Mouse (Mus musculus) midbrain, embryonic 15.5 days (tissue): ENCODE measurements around the gene Mrpl17. TPM values are rescaled to one million over a fixed set of nuclear protein-coding genes. Genes with fewer than 3 reads are reported as not detected.

Source experiments
- ATAC-seq: fragments of 200-750 bp; cut with Nextera tagmentation; replicated peaks from 2 replicates; pipeline ENCODE4 v1.8.0; 2017; ENCODE audit warnings: moderate TSS enrichment
- H3K27ac ChIP-seq: fragments of 300-500 bp; sonication (generic); 2 replicates; pipeline ENCODE4 v1.5.1; 2015; ENCODE audit warnings: mild to moderate bottlenecking, inconsistent platforms
- H3K27me3 ChIP-seq: fragments of 300-500 bp; sonication (generic); replicated peaks from 2 replicates; pipeline ENCODE4 v1.6.1; 2015; ENCODE audit warnings: inconsistent platforms
- H3K36me3 ChIP-seq: fragments of 300-500 bp; sonication (generic); replicated peaks from 2 replicates; pipeline ENCODE4 v1.6.1; 2015; ENCODE audit warnings: inconsistent platforms
- H3K4me1 ChIP-seq: fragments of 300-500 bp; sonication (generic); 2 replicates; pipeline ENCODE4 v1.6.1; 2015; ENCODE audit warnings: inconsistent platforms
- H3K4me2 ChIP-seq: fragments of 300-500 bp; sonication (generic); 2 replicates; pipeline ENCODE4 v1.6.1; 2015; ENCODE audit warnings: inconsistent platforms, mild to moderate bottlenecking, moderate library complexity
- H3K4me3 ChIP-seq: fragments of 300-500 bp; sonication (generic); 2 replicates; pipeline ENCODE4 v1.5.1; 2015; ENCODE audit warnings: mild to moderate bottlenecking, inconsistent platforms
- H3K9ac ChIP-seq: fragments of 300-500 bp; sonication (generic); 2 replicates; pipeline ENCODE4 v1.6.1; 2015; ENCODE audit warnings: mild to moderate bottlenecking, inconsistent platforms
- H3K9me3 ChIP-seq: fragments of 300-500 bp; sonication (generic); 2 replicates; pipeline ENCODE4 v1.6.1; 2016; ENCODE audit warnings: inconsistent platforms
- WGBS: fragments of 180-500 bp; shearing (Covaris S2); methylation state at CpG from one replicate; pipeline ENCODE4 v1.1.7; 2015; ENCODE audit warnings: mixed read lengths; 5-methylcytosine and 5-hydroxymethylcytosine counted together
- polyA plus RNA-seq: library from polyadenylated mRNA; unstranded; fragments of >200 nt; fragmentation: Nextera tagmentation; extraction: Ambion mirVana; gene quantifications from 2 replicates; pipeline ENCODE4 v1.2.1, GENCODE M21; 2015

Mrpl17 gene
- polyA plus RNA-seq, 1 experiment from 2014 or later, result 175 TPM

DNA sequence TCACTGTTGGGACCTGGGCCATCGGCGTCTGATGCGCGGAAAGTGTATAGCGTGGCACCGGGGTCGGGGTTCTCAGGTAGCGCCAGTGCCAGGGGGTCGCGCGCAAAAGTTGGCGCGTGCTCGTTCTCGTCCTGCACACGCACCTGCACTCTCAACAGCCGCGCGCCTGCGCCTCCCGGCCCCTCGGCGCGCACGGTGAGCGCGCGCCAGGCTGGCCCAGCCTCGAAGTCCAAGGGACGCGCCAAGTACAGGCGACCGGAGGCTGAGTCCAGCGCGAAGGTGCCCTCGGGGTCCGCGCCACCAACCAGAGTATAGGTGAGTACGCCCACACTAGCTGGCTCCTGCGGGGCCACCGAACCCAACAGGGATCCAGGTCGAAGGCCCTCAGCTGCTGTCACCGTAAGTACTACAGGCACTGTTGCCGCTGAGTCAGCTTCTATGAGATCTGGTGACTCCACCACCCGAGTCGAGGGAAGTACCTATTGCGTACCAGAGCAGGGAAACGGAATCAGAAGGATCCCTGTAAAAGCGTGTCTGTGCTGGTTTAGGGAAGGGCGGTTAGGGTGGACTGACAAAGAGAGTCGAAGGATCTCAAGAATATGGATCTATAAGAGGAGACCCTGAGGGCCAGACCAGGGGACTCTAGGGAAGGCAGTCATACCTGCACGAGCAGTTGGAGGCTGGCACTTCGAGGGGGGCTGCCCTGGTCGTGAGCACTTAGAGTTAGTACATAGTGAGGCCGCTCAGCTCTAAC is 48.2 kb downstream of the Mrpl17 start:
- H3K9ac ChIP-seq, result no peak overlapping the region
- H3K36me3 ChIP-seq, result peaks cover 68% of the 10 kb centered on the region
- H3K4me1 ChIP-seq, result peaks cover 5% of the 10 kb centered on the region
- peak; percentile 21; the same call in 1 of the 2 replicates for ATAC-seq
- no peaks in the 10 kb centered on the region for H3K9me3 ChIP-seq
- no peaks in the 10 kb centered on the region for H3K27me3 ChIP-seq
- WGBS, result 28% methylated on average over 55 of the region's 55 CpGs
- H3K4me2 ChIP-seq, result no peak overlapping the region
- no peak overlapping the region for H3K27ac ChIP-seq
- no peak overlapping the region for H3K4me3 ChIP-seq

- WGBS, result 25% methylated on average over 51 of the region's 51 CpGs
- H3K4me1 ChIP-seq, result no peaks in the 10 kb centered on the region
- peak; percentile 15; the same call in 1 of the 2 replicates for ATAC-seq
- no peak overlapping the region for H3K4me3 ChIP-seq
- no peaks in the 10 kb centered on the region for H3K9me3 ChIP-seq
- H3K27ac ChIP-seq, result no peak overlapping the region
- H3K27me3 ChIP-seq, result no peaks in the 10 kb centered on the region
- H3K36me3 ChIP-seq, result peaks cover 75% of the 10 kb centered on the region
- H3K4me2 ChIP-seq, result no peak overlapping the region
- no peak overlapping the region for H3K9ac ChIP-seq
These were observed 49.0 kb downstream of the Mrpl17 start for GRCm38 (mm10) chr7:105761813-105762484.

DNA sequence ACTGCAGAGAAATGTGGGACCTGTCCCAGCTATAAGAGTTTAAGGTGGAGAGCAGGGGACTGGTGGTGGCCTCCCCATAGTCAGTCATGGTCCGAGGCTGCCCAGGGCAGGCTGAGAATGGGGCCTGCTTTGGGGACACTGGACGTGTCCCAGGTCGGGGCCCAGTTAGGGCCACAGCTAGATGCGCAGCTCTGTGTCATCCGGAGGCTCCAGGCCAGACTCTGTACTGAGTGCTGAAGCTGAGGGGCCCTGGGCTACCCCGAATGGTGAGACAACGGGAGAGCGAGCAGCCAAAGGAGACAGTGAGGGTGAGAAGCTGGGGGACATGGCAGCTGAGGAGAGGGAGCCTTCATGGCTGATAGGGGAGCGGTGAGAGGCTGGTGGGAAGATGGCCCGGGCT is 57.6 kb downstream of the Mrpl17 start:
- no peak overlapping the region for H3K4me3 ChIP-seq
- 0 out of 2 replicates have a peak, but pooled peaks have one; percentile 1 for ATAC-seq
- H3K4me2 ChIP-seq, result no peak overlapping the region
- H3K9ac ChIP-seq, result no peak overlapping the region
- WGBS, result 91% methylated on average over 10 of the region's 10 CpGs
- no peaks in the 10 kb centered on the region for H3K27me3 ChIP-seq
- H3K9me3 ChIP-seq, result no peaks in the 10 kb centered on the region
- peaks cover 17% of the 10 kb centered on the region for H3K4me1 ChIP-seq
- H3K36me3 ChIP-seq, result peaks cover 63% of the 10 kb centered on the region
- H3K27ac ChIP-seq, result no peak overlapping the region

Other genes starting within 250 kb of the Mrpl17 start
- 319 and 325 TPM in 2 replicates for gene Apbb1, start 229.4 kb downstream of the Mrpl17 start, polyA plus RNA-seq
- gene Hpx, start 211.0 kb downstream of the Mrpl17 start, polyA plus RNA-seq, result 0.18 and 0.41 TPM in 2 replicates
- 106 and 107 TPM in 2 replicates for gene Trim3, start 177.5 kb downstream of the Mrpl17 start, polyA plus RNA-seq
- 127 and 140 TPM in 2 replicates for gene Timm10b, start 171.0 kb downstream of the Mrpl17 start, polyA plus RNA-seq
- 86.7 and 96.9 TPM in 2 replicates for gene Arfip2, start 170.7 kb downstream of the Mrpl17 start, polyA plus RNA-seq
- 12.8 and 18.7 TPM in 2 replicates for gene Gm45799, start 170.5 kb downstream of the Mrpl17 start, polyA plus RNA-seq
- 1.00 and 2.7 TPM in 2 replicates for gene Dnhd1, start 160.3 kb downstream of the Mrpl17 start, polyA plus RNA-seq
- gene Ilk, start 74.5 kb downstream of the Mrpl17 start, polyA plus RNA-seq, result 192 and 207 TPM in 2 replicates
- 22.4 and 22.9 TPM in 2 replicates for gene Rrp8, start 73.7 kb downstream of the Mrpl17 start, polyA plus RNA-seq
- 89.7 and 99.0 TPM in 2 replicates for gene Taf10, start 66.7 kb downstream of the Mrpl17 start, polyA plus RNA-seq
- 38.7 and 43.4 TPM in 2 replicates for gene Tpp1, start 58.9 kb downstream of the Mrpl17 start, polyA plus RNA-seq
- gene Dchs1, start 23.4 kb downstream of the Mrpl17 start, polyA plus RNA-seq, result 17.9 and 19.0 TPM in 2 replicates
- gene Gm4070, start 142.9 kb upstream of the Mrpl17 start, polyA plus RNA-seq, result 0.19 and 0.26 TPM in 2 replicates